Mouse (Mus musculus): ENCODE results near the gene Hfe2.
A peak's percentile ranks its signal among the peaks of the same experiment; 100 is the strongest.
"Not testable (repeated sequence)": the region's sequence is repeated elsewhere in the genome, so short reads cannot be mapped to it uniquely, and the experiment has no call there.

Gene Hfe2

GRCm38 (mm10) chr3:96496620-96497275 is 28.2 kb upstream of the Hfe2 start:
- DNase-seq (ENCODE audit: low spot score): not testable (repeated sequence)

DNA sequence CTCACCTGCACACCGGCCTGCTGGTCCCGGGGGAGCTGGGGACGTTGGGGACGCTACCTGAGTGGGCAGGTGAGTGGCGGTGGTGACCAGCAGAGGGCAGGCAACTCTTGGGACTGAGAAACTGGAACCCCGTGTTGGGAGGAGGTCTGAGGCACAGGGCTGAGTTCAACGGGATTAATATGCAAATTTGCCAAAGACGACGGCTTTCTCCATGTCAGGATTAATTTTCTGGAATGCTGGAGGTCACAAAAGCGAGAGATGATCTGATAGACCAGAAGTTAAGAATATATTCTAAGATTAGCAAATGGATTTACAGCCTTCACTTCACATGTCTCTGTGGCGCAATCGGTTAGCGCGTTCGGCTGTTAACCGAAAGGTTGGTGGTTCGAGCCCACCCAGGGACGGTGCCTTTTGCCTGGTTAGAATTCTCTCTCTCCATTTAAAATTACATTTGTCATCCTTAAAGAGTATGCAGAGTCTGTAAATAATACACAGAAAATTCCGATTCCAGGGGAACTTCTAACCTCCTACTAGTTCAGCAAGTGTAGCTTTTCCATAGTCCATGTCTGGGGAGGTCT is 27.4 kb upstream of the Hfe2 start:
- DNase-seq (ENCODE audit: low spot score): peak; percentile 80

GRCm38 (mm10) chr3:96498476-96499245 is 26.3 kb upstream of the Hfe2 start:
- DNase-seq (ENCODE audit: low spot score): no peak

GRCm38 (mm10) chr3:96499481-96500288 is 25.3 kb upstream of the Hfe2 start:
- peak; percentile 80 for DNase-seq (ENCODE audit: low spot score)

- DNase-seq (ENCODE audit: low spot score): peak; percentile 97
Observed at GRCm38 (mm10) chr3:96500289-96500621, 24.7 kb upstream of the Hfe2 start.

DNA sequence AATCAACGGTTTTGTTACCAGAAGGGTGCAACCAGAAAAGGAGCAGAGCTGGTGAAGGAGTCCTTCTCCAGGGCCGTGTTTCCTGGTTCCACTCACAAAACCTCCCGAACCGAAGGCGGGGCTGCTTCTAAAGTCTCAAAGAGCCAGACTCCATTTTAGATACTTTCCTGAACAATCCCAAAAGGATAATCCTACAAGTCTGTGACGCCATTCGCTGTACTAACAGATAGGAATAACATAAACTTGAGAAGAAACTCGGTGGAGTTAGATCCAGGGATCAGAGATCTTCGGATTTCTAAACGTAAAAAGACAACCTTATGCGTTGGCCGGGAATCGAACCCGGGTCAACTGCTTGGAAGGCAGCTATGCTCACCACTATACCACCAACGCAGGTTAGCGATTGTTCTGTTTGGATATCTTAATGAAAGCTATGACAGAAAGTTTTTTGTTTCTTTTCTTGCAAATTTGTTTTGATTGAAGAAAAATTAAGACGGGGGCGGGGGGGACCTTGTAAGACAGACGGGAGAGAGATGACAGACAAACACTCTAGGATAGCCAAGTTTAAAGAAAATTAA is 24.2 kb upstream of the Hfe2 start:
- peak; percentile 87 for DNase-seq (ENCODE audit: low spot score)

- DNase-seq (ENCODE audit: low spot score): peak; percentile 89
Observed at GRCm38 (mm10) chr3:96501391-96502115, 23.4 kb upstream of the Hfe2 start.

DNA sequence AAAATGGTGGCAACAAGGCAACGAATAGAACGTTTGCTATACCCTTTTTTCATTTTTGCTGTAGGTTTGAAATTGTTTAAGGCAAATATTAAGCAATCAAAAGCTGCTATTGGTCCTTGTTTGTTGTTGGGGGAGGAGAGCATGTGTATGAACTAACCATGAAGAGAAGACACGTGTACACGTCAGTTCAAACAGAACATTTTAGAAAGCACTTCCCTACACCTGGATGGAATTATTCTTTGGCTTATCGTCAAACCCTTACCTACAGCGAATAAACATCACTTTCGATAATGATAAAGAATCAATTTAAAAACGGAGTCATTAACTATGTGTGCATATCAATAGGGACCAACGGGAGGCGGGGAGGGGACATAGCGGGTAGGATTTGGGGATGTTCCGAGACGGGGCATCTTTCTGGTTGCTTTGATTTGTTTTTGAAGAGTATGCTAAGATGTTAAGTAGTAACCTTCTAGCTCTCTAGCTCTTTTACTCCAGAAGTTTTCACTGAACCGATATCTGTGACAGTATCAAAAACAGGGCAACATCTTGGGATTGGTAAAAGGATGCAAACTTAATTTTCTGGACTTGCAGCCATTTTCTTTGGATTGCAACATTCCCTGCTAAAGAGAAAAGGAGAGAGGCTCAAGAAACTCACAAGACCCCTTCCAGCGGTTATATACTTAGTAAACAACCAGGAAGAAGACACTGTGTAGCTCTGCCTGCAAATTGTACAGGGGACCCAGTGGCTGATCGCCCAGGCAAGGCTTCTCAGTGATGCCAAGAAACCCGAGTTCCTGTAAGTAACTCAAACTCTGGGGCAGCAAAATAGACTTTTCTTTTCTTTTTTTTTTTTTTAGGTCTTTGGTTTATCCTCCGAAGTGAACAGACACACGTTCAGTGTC is 22.5 kb upstream of the Hfe2 start:
- no peak for DNase-seq (ENCODE audit: low spot score)

DNA sequence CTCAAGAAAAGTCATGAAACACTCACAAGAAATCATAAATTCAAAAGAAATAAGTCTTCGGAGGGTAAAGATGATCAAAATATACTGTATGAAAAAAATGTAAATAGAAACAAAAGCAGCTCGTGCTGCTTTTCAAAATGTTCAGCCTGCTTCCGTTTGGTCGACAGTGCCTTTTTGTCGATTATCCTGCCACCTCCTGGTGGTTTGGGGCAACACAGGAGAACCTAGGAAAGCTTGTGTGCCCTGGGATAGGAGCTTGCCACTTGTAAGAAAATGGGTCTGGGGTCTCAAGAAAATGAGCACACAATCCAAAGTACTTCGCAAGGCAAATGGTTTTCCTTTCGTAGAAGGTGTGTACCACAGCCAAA is 21.9 kb upstream of the Hfe2 start:
- DNase-seq (ENCODE audit: low spot score): peak; percentile 85

- no peak for DNase-seq (ENCODE audit: low spot score)
Observed at GRCm38 (mm10) chr3:96503946-96504345, 21.0 kb upstream of the Hfe2 start.

DNA sequence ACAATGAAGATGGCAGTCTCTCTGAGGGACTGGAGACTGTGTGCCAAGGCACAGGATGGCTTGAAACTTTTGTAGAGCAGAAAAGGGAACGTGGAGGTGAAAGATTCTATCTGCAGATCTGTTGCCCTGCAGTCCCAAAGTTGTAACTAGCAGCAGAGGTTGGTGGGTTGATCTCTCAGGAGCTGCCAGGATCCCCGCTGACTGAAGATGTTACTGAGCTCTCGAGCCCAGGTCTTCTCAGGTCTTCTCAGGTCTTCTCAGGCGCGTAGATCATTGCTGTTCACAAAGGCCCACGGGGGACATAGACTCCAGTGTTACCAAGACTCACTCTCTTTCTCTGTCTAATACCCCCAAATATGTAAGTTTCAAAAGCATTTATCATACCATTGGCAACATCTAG is 20.0 kb upstream of the Hfe2 start:
- DNase-seq (ENCODE audit: low spot score): no peak

DNA sequence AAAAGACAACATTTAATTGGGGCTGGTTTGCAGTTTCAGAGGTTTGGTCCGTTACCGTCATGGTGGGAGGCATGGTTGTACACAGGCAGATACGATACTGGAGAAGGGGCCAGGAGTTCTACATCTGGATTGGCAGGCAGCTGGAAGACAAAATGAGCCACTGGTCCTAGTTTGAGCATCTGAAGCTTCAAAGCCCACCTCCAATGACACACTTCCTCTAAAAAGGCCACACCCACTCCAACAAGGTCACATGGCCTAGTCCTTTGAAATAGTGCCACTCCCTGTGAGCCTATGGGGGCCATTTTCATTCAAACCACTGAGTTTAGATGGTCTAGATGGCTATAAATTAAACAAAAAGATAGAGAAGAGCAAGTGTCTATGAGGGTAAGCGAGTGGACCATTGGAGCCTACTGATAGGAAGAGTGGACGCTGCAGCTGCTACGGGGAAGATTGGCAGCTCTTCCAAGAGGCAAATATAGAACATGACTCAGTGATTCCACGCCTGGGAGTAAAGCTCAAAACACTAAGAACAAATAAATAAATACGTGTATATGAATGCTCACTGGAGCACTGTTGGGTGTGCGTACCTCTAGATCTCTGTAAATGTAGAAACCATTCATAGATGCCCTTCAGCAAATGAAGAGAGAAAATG is 18.4 kb upstream of the Hfe2 start:
- DNase-seq (ENCODE audit: low spot score): no peak

GRCm38 (mm10) chr3:96507966-96508365 is 17.0 kb upstream of the Hfe2 start:
- not testable (repeated sequence) for DNase-seq (ENCODE audit: low spot score)

DNA sequence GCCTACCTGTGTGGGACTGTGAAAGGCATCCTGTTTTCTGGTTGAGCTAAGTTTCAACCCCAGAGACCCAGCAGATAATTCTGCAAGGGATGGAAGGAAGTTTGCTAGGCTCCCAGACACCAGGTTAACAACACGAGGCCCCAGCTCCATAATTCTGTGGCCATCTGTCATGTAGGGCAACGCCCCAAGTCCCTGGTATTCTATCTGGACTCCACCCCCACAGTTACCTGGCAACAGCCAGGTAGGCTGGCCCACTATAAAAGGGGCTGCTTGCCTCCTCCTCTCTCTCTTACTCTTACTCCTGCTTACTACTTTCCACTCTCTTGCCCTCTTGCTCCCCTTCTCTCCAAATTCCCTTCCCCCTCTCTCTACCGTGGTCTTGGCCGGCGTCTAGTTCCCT is 4.8 kb upstream of the Hfe2 start:
- no peak for DNase-seq (ENCODE audit: low spot score)

GRCm38 (mm10) chr3:96522149-96522548 is 2.8 kb upstream of the Hfe2 start:
- no peak for DNase-seq (ENCODE audit: low spot score)

- DNase-seq (ENCODE audit: low spot score): no peak
Observed at GRCm38 (mm10) chr3:96524028-96524810, 753 bp upstream of the Hfe2 start.

- no peak for DNase-seq (ENCODE audit: low spot score)
Observed at GRCm38 (mm10) chr3:96526013-96526762, 1.2 kb downstream of the Hfe2 start.

DNA sequence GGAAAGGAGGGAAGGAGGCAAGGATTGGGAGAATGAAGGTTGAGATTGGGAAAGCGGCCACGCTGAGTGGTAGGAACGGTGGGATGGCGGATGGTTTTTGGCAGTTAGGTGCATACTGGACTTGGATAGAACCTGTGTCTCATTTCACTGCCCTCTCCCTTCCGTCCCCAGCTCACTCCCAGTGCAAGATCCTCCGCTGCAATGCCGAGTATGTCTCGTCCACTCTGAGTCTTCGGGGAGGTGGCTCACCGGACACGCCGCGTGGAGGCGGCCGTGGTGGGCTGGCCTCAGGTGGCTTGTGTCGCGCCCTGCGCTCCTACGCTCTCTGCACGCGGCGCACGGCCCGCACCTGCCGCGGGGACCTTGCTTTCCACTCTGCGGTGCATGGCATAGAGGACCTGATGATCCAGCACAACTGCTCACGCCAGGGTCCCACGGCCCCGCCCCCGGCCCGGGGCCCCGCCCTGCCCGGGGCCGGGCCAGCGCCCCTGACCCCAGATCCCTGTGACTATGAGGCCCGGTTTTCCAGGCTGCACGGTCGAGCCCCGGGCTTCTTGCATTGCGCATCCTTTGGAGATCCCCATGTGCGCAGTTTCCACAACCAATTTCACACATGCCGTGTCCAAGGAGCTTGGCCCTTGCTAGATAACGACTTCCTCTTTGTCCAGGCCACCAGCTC is 2.0 kb downstream of the Hfe2 start:
- DNase-seq (ENCODE audit: low spot score): no peak
